Mouse (Mus musculus): ENCODE results near the gene Irx5. TPM values are rescaled to one million over a fixed set of nuclear protein-coding genes. Genes with fewer than 3 reads are reported as not detected.

Gene Irx5
- 34.1 and 48.4 TPM in 2 replicates for polyA plus RNA-seq (2012; rRNA removed)
- polyA plus RNA-seq (2014; fragmentation: Nextera tagmentation; extraction: Ambion mirVana) = 27.5 and 34.6 TPM in 2 replicates

DNA sequence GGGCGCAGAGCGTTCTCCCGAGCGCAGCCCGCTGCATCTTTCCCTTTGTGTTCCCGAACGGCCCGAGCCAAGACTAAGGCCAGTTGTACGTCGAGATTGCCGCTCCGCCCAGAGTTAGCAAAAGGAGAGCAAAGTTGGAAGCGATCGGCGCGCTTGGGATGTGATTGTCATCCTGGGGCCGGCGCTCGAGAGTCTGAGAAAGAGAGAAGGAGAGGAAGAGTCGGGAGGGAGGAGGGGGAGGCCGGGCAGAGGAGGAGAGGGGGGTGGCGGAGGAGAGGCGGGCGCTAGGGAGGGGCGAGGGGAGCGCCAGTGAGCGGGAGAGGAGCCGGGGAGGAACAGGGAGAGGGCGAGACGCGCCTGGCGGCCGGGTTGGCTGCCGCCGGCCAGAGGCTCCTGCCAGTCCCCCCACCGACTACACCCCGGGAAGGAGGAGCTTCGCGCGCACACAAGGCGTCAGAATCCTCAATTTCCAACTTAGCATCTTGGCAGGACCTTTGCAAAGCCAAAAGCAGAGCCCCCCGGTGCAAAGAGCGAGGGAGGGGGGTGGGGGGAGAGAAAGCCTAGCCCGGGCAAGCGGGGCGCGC, at the start of gene Irx5:
Gene Irx5 (plus strand): TSS at position 228 of the 584 bp plus-strand sequence.
- WGBS = 0% methylated on average over 29 of the region's 47 CpGs
- ATAC-seq (ENCODE audit: low FRiP score, low read depth) = peak; percentile 58
- peaks cover 77% of the 10 kb centered on the region for H3K27me3 ChIP-seq (ENCODE audit: control insufficient read depth, insufficient read depth, low read length)

DNA sequence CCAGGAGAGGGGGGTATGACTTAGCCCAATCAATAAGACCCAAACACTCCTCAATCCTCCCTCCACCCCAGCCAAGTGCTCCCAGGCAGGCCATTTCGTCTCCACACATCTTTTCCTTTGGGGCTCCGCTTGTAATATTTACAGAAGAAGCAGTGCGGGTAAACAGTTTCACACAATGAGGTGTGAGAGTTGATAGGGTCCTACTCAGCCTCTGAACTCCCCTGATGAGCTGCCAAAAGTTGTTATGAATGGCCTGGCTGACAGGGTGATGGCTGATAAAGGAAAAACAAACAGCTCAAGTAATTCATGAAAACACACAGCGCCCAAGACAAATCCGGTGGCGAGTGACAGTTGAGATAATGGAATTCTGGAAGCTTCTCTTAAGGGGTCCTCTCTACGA, 45.2 kb upstream of the Irx5 start:
- no peak for DNase-seq (ENCODE audit: low spot score)
- no peaks in the 10 kb centered on the region for H3K36me3 ChIP-seq (ENCODE audit: control insufficient read depth, insufficient read depth, low read length)
- no peaks in the 10 kb centered on the region for H3K27me3 ChIP-seq (ENCODE audit: control insufficient read depth, insufficient read depth, low read length)
- no peaks in the 10 kb centered on the region for H3K4me1 ChIP-seq (ENCODE audit: control insufficient read depth, insufficient read depth, low read length)
- H3K4me3 ChIP-seq (replicated peaks; ENCODE audit: low read length) = no peak overlapping the region
- no peaks in the 10 kb centered on the region for H3K9me3 ChIP-seq (ENCODE audit: control insufficient read depth, low read length)
- WGBS = 41% methylated on average over 7 of the region's 7 CpGs
- no peak for ATAC-seq (ENCODE audit: low FRiP score, low read depth)
- H3K27ac ChIP-seq (replicated peaks; ENCODE audit: low read depth, low read length) = no peak overlapping the region
- TF ChIP-seq POLR2A (IDR thresholded peaks at IDR 0.05; ENCODE audit: borderline replicate concordance, extremely low read depth, insufficient read depth, insufficient read length) = no peak
- H3K4me2 ChIP-seq (replicated peaks; ENCODE audit: low read depth, low read length, severe bottlenecking) = no peak overlapping the region
- no peak overlapping the region for H3K9ac ChIP-seq (ENCODE audit: low read depth, low read length, severe bottlenecking)

More for the DNA sequence above, at the start of gene Irx5:
- peak within 1 kb of the TSS; percentile 81 for H3K9ac ChIP-seq (ENCODE audit: low read depth, low read length, severe bottlenecking)
- peak within 1 kb of the TSS; percentile 91 for H3K27ac ChIP-seq (replicated peaks; ENCODE audit: low read depth, low read length)
- peak within 1 kb of the TSS; percentile 79 for H3K4me2 ChIP-seq (replicated peaks; ENCODE audit: low read depth, low read length, severe bottlenecking)
- H3K4me1 ChIP-seq (ENCODE audit: control insufficient read depth, insufficient read depth, low read length) = peaks cover 11% of the 10 kb centered on the region; the same call in 1 of the 2 replicates
- TF ChIP-seq POLR2A (IDR thresholded peaks at IDR 0.05; ENCODE audit: borderline replicate concordance, extremely low read depth, insufficient read depth, insufficient read length) = 0 out of 2 replicates have a peak, but pooled peaks have one; percentile 30
- H3K4me3 ChIP-seq (replicated peaks; ENCODE audit: low read length) = peak within 1 kb of the TSS; percentile 54
- H3K9me3 ChIP-seq (ENCODE audit: control insufficient read depth, low read length) = no peaks in the 10 kb centered on the region
- H3K36me3 ChIP-seq (ENCODE audit: control insufficient read depth, insufficient read depth, low read length) = peaks cover 9% of the 10 kb centered on the region
- DNase-seq (ENCODE audit: low spot score) = peak; percentile 92

DNA sequence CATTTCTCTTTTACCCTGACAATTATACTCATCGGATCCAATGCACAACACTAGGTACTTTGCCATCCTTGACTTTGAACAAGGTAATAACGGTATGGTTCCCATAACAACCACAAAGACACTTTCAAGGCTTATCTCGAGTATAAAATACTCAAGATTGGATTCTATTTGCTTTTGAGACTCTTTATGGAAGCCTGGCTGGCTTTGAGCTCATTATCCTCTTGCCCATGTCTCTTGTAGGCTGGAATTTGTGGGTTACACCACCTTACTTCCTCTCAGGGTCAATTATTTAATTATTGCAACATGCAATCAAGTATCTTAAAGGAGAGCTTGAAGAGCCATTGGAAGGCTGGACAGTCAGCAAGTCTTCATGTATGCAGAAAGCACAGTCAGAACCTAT, 43.7 kb upstream of the Irx5 start:
- 81% methylated on average over 3 of the region's 3 CpGs for WGBS
- DNase-seq (ENCODE audit: low spot score) (no peak), ATAC-seq (ENCODE audit: low FRiP score, low read depth) (no peak)
- Histone ChIP-seq H3K9me3 (ENCODE audit: control insufficient read depth, low read length) (no peaks in the 10 kb centered on the region), H3K4me3 (replicated peaks; ENCODE audit: low read length) (no peak overlapping the region), H3K27me3 (ENCODE audit: control insufficient read depth, insufficient read depth, low read length) (no peaks in the 10 kb centered on the region), H3K4me1 (ENCODE audit: control insufficient read depth, insufficient read depth, low read length) (no peaks in the 10 kb centered on the region), H3K4me2 (replicated peaks; ENCODE audit: low read depth, low read length, severe bottlenecking) (no peak overlapping the region), H3K27ac (replicated peaks; ENCODE audit: low read depth, low read length) (no peak overlapping the region), H3K36me3 (ENCODE audit: control insufficient read depth, insufficient read depth, low read length) (no peaks in the 10 kb centered on the region), H3K9ac (ENCODE audit: low read depth, low read length, severe bottlenecking) (no peak overlapping the region)
- no peak for TF ChIP-seq POLR2A (IDR thresholded peaks at IDR 0.05; ENCODE audit: borderline replicate concordance, extremely low read depth, insufficient read depth, insufficient read length)

DNA sequence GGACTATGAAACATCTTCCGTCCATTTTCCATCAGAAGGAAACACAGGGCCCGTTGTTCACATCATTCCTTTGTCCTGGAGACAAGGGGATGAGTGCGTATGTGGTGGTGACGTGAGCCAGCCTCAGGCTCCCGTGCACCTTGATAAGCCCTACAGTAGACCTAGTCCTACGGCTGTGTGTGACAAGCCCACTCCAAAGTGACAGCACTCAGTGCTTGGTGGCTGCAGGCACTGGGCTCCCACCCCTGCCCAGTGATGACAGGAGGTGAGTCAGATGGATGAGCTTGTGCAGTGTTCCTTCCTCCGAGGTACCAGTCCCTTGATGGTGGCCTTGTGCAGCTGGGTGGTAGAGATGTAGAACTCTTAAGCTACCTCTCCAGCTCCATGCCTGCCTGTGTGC, 33.7 kb upstream of the Irx5 start:
- no peak overlapping the region for H3K4me2 ChIP-seq (replicated peaks; ENCODE audit: low read depth, low read length, severe bottlenecking)
- WGBS = 95% methylated on average over 7 of the region's 7 CpGs
- no peak overlapping the region for H3K27ac ChIP-seq (replicated peaks; ENCODE audit: low read depth, low read length)
- H3K4me3 ChIP-seq (replicated peaks; ENCODE audit: low read length) = no peak overlapping the region
- no peaks in the 10 kb centered on the region for H3K27me3 ChIP-seq (ENCODE audit: control insufficient read depth, insufficient read depth, low read length)
- no peaks in the 10 kb centered on the region for H3K4me1 ChIP-seq (ENCODE audit: control insufficient read depth, insufficient read depth, low read length)
- no peaks in the 10 kb centered on the region; the same call in 1 of the 2 replicates for H3K36me3 ChIP-seq (ENCODE audit: control insufficient read depth, insufficient read depth, low read length)
- H3K9ac ChIP-seq (ENCODE audit: low read depth, low read length, severe bottlenecking) = no peak overlapping the region
- ATAC-seq (ENCODE audit: low FRiP score, low read depth) (no peak), DNase-seq (ENCODE audit: low spot score) (no peak)
- TF ChIP-seq POLR2A (IDR thresholded peaks at IDR 0.05; ENCODE audit: borderline replicate concordance, extremely low read depth, insufficient read depth, insufficient read length) = no peak
- no peaks in the 10 kb centered on the region for H3K9me3 ChIP-seq (ENCODE audit: control insufficient read depth, low read length)

DNA sequence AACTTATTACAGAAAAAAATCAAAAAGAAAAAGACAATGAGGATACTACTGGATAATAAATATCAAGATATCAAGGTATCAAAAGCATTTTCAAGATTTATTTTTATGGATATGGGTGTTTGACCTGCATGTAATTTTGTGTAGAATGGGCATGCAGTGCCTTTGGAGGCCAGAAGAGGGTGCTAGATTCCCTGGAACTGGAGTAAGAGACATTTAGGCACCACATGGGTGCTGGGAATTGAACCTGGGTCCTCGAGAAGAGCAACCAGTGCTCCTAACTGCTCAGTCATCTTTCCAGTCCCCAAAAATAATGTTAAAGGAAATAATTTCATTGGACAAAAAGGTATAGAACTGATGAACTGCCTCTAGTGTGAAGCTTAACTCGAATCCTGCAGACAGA, 30.2 kb upstream of the Irx5 start:
- no peaks in the 10 kb centered on the region for H3K27me3 ChIP-seq (ENCODE audit: control insufficient read depth, insufficient read depth, low read length)
- TF ChIP-seq POLR2A (IDR thresholded peaks at IDR 0.05; ENCODE audit: borderline replicate concordance, extremely low read depth, insufficient read depth, insufficient read length) = no peak
- no peaks in the 10 kb centered on the region for H3K9me3 ChIP-seq (ENCODE audit: control insufficient read depth, low read length)
- WGBS = 90% methylated on average over 2 of the region's 2 CpGs
- H3K4me2 ChIP-seq (replicated peaks; ENCODE audit: low read depth, low read length, severe bottlenecking) = no peak overlapping the region
- ATAC-seq (ENCODE audit: low FRiP score, low read depth) (no peak), DNase-seq (ENCODE audit: low spot score) (no peak)
- H3K4me3 ChIP-seq (replicated peaks; ENCODE audit: low read length) = no peak overlapping the region
- no peaks in the 10 kb centered on the region; the same call in 1 of the 2 replicates for H3K36me3 ChIP-seq (ENCODE audit: control insufficient read depth, insufficient read depth, low read length)
- no peaks in the 10 kb centered on the region for H3K4me1 ChIP-seq (ENCODE audit: control insufficient read depth, insufficient read depth, low read length)
- no peak overlapping the region for H3K27ac ChIP-seq (replicated peaks; ENCODE audit: low read depth, low read length)
- H3K9ac ChIP-seq (ENCODE audit: low read depth, low read length, severe bottlenecking) = no peak overlapping the region
